Mouse (Mus musculus) cerebellum, adult 2 months (tissue): ENCODE results near the gene Lrig1. TPM values are rescaled to one million over a fixed set of nuclear protein-coding genes. Genes with fewer than 3 reads are reported as not detected.

Source experiments
- DNase-seq, 2 experiments: peaks; one replicate each; pipeline ENCODE4 v3.0.0; 2021
- H3K27ac ChIP-seq: fragments of 200-500 bp; 2 replicates; pipeline ENCODE4 v1.5.1; 2012; ENCODE audit warnings: low read length, control low read depth, inconsistent platforms; ENCODE audit not compliant: insufficient read depth
- H3K27me3 ChIP-seq: fragments of 200-500 bp; 2 replicates; pipeline ENCODE4 v1.6.1; 2012; ENCODE audit warnings: inconsistent platforms, mild to moderate bottlenecking, low read length, moderate library complexity; ENCODE audit not compliant: control insufficient read depth, insufficient read depth
- H3K4me1 ChIP-seq: fragments of 200-500 bp; 2 replicates; pipeline ENCODE4 v1.6.1; 2011; ENCODE audit warnings: low read length; ENCODE audit not compliant: control insufficient read depth, insufficient read depth
- H3K4me3 ChIP-seq: fragments of 200-500 bp; replicated peaks from 2 replicates; pipeline ENCODE3; 2011; ENCODE audit warnings: mild to moderate bottlenecking, low read depth, low read length, control low read depth; ENCODE audit not compliant: insufficient read depth
- CTCF ChIP-seq: fragments of 200-500 bp; IDR thresholded peaks from 2 replicates; pipeline ENCODE4 v1.5.1; 2011; ENCODE audit warnings: low read depth, mild to moderate bottlenecking, control low read depth, low read length, moderate library complexity, borderline replicate concordance; ENCODE audit not compliant: insufficient read depth
- POLR2A ChIP-seq: fragments of 200-500 bp; IDR thresholded peaks from 2 replicates; pipeline ENCODE4 v1.6.1; 2011; ENCODE audit warnings: low read length, control low read depth, borderline replicate concordance; ENCODE audit not compliant: insufficient read depth
- WGBS: fragments of 180-500 bp; shearing (Covaris S2); methylation state at CpG from one replicate; pipeline ENCODE4 v1.1.7; 2018; 5-methylcytosine and 5-hydroxymethylcytosine counted together
- polyA plus RNA-seq: library from polyadenylated mRNA; depleted of rRNA; stranded (reverse); fragments of >200 nt; gene quantifications from 2 replicates; pipeline ENCODE4 v1.2.3, GENCODE M21; 2012

The Lrig1 gene
- polyA plus RNA-seq, 1 experiment = 86.2 TPM

- no peak for TF ChIP-seq CTCF
- no peak for TF ChIP-seq POLR2A
- no peak overlapping the region for H3K4me3 ChIP-seq
- H3K27me3 ChIP-seq = no peaks in the 10 kb centered on the region
- WGBS = 49% methylated on average over 4 of the region's 4 CpGs
- DNase-seq = no peak
- no peak overlapping the region for H3K27ac ChIP-seq
- H3K4me1 ChIP-seq = peaks cover 19% of the 10 kb centered on the region
These were observed 32.8 kb downstream of the Lrig1 start for GRCm38 (mm10) chr6:94667131-94667530.

- Histone ChIP-seq H3K4me3 (no peak overlapping the region), H3K27me3 (no peaks in the 10 kb centered on the region), H3K27ac (no peak overlapping the region), H3K4me1 (peaks cover 19% of the 10 kb centered on the region)
- DNase-seq = no peak
- TF ChIP-seq POLR2A (no peak), CTCF (no peak)
- WGBS = 67% methylated on average over 7 of the region's 7 CpGs
These were observed 33.4 kb downstream of the Lrig1 start for GRCm38 (mm10) chr6:94666432-94667119.

- H3K4me1 ChIP-seq = peaks cover 20% of the 10 kb centered on the region
- DNase-seq = no peak
- H3K4me3 ChIP-seq = no peak overlapping the region
- TF ChIP-seq POLR2A (no peak), CTCF (no peak)
- 63% methylated on average over 1 of the region's 1 CpGs for WGBS
- H3K27me3 ChIP-seq = no peaks in the 10 kb centered on the region
- H3K27ac ChIP-seq = no peak overlapping the region
These were observed 34.3 kb downstream of the Lrig1 start for GRCm38 (mm10) chr6:94665677-94666076.

GRCm38 (mm10) chr6:94665248-94665647 lies 34.7 kb downstream of the Lrig1 start:
- no peak overlapping the region for H3K4me3 ChIP-seq
- TF ChIP-seq POLR2A = no peak
- TF ChIP-seq CTCF = no peak
- no peak overlapping the region for H3K27ac ChIP-seq
- no peaks in the 10 kb centered on the region for H3K27me3 ChIP-seq
- WGBS = 58% methylated on average over 7 of the region's 7 CpGs
- DNase-seq = no peak
- H3K4me1 ChIP-seq = peaks cover 24% of the 10 kb centered on the region

GRCm38 (mm10) chr6:94664000-94664399 lies 36.0 kb downstream of the Lrig1 start:
- Histone ChIP-seq H3K27me3 (no peaks in the 10 kb centered on the region), H3K27ac (no peak overlapping the region), H3K4me3 (no peak overlapping the region), H3K4me1 (peaks cover 30% of the 10 kb centered on the region)
- 86% methylated on average over 6 of the region's 6 CpGs for WGBS
- TF ChIP-seq POLR2A = no peak
- no peak for TF ChIP-seq CTCF
- DNase-seq = no peak

- H3K27ac ChIP-seq = no peak overlapping the region
- no peak overlapping the region for H3K4me3 ChIP-seq
- H3K4me1 ChIP-seq = peaks cover 23% of the 10 kb centered on the region
- 88% methylated on average over 9 of the region's 9 CpGs for WGBS
- no peak for TF ChIP-seq CTCF
- no peak for DNase-seq
- no peaks in the 10 kb centered on the region for H3K27me3 ChIP-seq
These were observed 38.0 kb downstream of the Lrig1 start for GRCm38 (mm10) chr6:94661923-94662322.

- Histone ChIP-seq H3K4me3 (no peak overlapping the region), H3K4me1 (peaks cover 21% of the 10 kb centered on the region), H3K27ac (no peak overlapping the region), H3K27me3 (no peaks in the 10 kb centered on the region)
- TF ChIP-seq POLR2A (no peak), CTCF (no peak)
- DNase-seq = no peak
- WGBS = 68% methylated on average over 8 of the region's 8 CpGs
These were observed 38.6 kb downstream of the Lrig1 start for GRCm38 (mm10) chr6:94661321-94661720.

GRCm38 (mm10) chr6:94659886-94660333 lies 40.0 kb downstream of the Lrig1 start:
- H3K4me3 ChIP-seq = no peak overlapping the region
- peak; percentile 40 to 45 for DNase-seq
- H3K4me1 ChIP-seq = peaks cover 15% of the 10 kb centered on the region
- no peaks in the 10 kb centered on the region for H3K27me3 ChIP-seq
- peak overlapping the region; percentile 56 for H3K27ac ChIP-seq
- TF ChIP-seq POLR2A = no peak
- TF ChIP-seq CTCF = no peak
- 27% methylated on average over 4 of the region's 4 CpGs for WGBS

GRCm38 (mm10) chr6:94658136-94658480 lies 41.9 kb downstream of the Lrig1 start:
- Histone ChIP-seq H3K27ac (no peak overlapping the region), H3K4me3 (no peak overlapping the region), H3K27me3 (no peaks in the 10 kb centered on the region), H3K4me1 (peaks cover 18% of the 10 kb centered on the region)
- TF ChIP-seq CTCF (no peak), POLR2A (no peak)
- DNase-seq = no peak
- 80% methylated on average over 6 of the region's 6 CpGs for WGBS
